Mouse (Mus musculus) kidney, adult 2 months (tissue): Measurements from ENCODE around the gene Mog. TPM values are rescaled to one million over a fixed set of nuclear protein-coding genes. Genes with fewer than 3 reads are reported as not detected.

ENCODE experiments used
- DNase-seq: peaks from one replicate; pipeline ENCODE4 v3.0.0; 2021
- H3K27ac ChIP-seq: fragments of 200-500 bp; 2 replicates; pipeline ENCODE4 v1.5.1; 2012; ENCODE audit warnings: low read depth, low read length, control low read depth, inconsistent platforms; ENCODE audit not compliant: insufficient read depth
- H3K27me3 ChIP-seq: fragments of 200-500 bp; replicated peaks from 2 replicates; pipeline ENCODE4 v1.6.1; 2012; ENCODE audit warnings: mild to moderate bottlenecking, moderate library complexity, low read length, inconsistent platforms; ENCODE audit not compliant: control insufficient read depth, insufficient read depth
- H3K36me3 ChIP-seq: fragments of 200-500 bp; 2 replicates; pipeline ENCODE4 v1.6.1; 2012; ENCODE audit warnings: mild to moderate bottlenecking, moderate library complexity, low read length, inconsistent platforms; ENCODE audit not compliant: control insufficient read depth, insufficient read depth
- H3K4me1 ChIP-seq: fragments of 200-500 bp; 2 replicates; pipeline ENCODE4 v1.6.1; 2011; ENCODE audit warnings: low read length; ENCODE audit not compliant: control insufficient read depth, insufficient read depth
- H3K4me3 ChIP-seq: fragments of 200-500 bp; 2 replicates; pipeline ENCODE4 v1.5.1; 2011; ENCODE audit warnings: mild to moderate bottlenecking, low read depth, low read length, control low read depth; ENCODE audit not compliant: insufficient read depth
- CTCF ChIP-seq: fragments of 200-500 bp; conservative IDR thresholded peaks from 2 replicates; pipeline ENCODE4 v1.5.1; 2011; ENCODE audit warnings: low read depth, mild to moderate bottlenecking, control low read depth, low read length, moderate library complexity, mixed read lengths; ENCODE audit not compliant: insufficient read depth, insufficient read length
- POLR2A ChIP-seq: fragments of 200-500 bp; IDR thresholded peaks from one replicate; pipeline ENCODE4 v1.6.1; 2011; ENCODE audit warnings: low read depth, low read length, control low read depth
- WGBS: fragments of 180-500 bp; shearing (Covaris S2); methylation state at CpG from one replicate; pipeline ENCODE4 v1.1.7; 2018; 5-methylcytosine and 5-hydroxymethylcytosine counted together
- polyA plus RNA-seq: library from polyadenylated mRNA; depleted of rRNA; stranded (reverse); fragments of >200 nt; gene quantifications from 2 replicates; pipeline ENCODE4 v1.2.3, GENCODE M21; 2012; rRNA removed

Gene Mog
- polyA plus RNA-seq, 1 experiment = not detected

- Histone ChIP-seq H3K4me3 (no peak within 1 kb of the TSS), H3K27ac (no peak within 1 kb of the TSS)
These were observed 41.9 kb downstream of the Mog start, which contains the start of gene 2410137M14Rik for GRCm38 (mm10) chr17:36981221-36981813. Gene 2410137M14Rik, minus strand, starts transcription at chr17:36981237.

GRCm38 (mm10) chr17:36973271-36973787 lies 49.9 kb downstream of the Mog start:
- no peaks in the 10 kb centered on the region for H3K4me1 ChIP-seq
- H3K36me3 ChIP-seq = no peaks in the 10 kb centered on the region
- DNase-seq = no peak
- no peak overlapping the region for H3K27ac ChIP-seq
- H3K27me3 ChIP-seq = no peaks in the 10 kb centered on the region
- TF ChIP-seq POLR2A (no peak), CTCF (no peak)
- 50% methylated on average over 8 of the region's 8 CpGs for WGBS
- H3K4me3 ChIP-seq = no peak overlapping the region

More at GRCm38 (mm10) chr17:36981221-36981813, 41.9 kb downstream of the Mog start, which contains the start of gene 2410137M14Rik:
- TF ChIP-seq POLR2A (no peak), CTCF (no peak)
- DNase-seq = no peak
- Histone ChIP-seq H3K4me1 (peaks cover 4% of the 10 kb centered on the region; the same call in 1 of the 2 replicates), H3K36me3 (no peaks in the 10 kb centered on the region), H3K27me3 (no peaks in the 10 kb centered on the region)
- 16% methylated on average over 18 of the region's 18 CpGs for WGBS

- DNase-seq = no peak
- Histone ChIP-seq H3K27ac (no peak overlapping the region), H3K36me3 (no peaks in the 10 kb centered on the region), H3K4me1 (no peaks in the 10 kb centered on the region), H3K4me3 (no peak overlapping the region), H3K27me3 (no peaks in the 10 kb centered on the region)
- 73% methylated on average over 3 of the region's 3 CpGs for WGBS
- no peak for TF ChIP-seq POLR2A
- TF ChIP-seq CTCF = no peak
These were observed 50.4 kb downstream of the Mog start for GRCm38 (mm10) chr17:36972791-36973190.

DNA sequence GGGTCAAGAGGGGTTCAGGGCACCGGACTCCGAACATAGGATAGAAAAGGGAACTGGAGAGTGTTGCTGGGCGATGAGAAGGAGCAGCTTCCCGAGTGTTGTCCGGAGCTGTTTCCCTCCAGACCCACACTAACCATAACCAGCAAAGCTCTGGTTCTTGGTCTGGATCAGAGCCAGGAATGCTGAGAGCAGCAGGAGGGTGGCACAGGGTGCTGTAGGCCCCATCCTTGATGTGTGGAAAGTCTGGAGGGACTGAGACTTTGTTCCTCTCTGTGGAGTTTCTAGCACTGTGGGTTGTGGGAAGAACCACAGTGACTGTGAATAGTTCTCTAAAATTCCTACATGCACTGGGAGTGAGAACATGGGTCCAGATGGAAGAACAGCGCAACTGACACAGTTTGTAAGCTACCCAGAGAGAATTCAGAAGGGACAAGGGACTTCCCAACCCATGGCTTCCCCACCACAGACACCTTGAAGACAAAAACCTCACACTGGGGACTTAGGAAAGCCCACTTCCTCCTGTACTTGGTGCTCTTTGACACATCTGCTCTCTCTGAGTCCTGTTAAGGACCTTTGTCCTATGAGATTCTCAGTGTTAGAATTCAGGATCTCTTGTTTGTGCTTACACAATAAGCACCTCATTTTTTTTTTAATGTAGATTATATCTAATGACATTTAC lies 51.9 kb downstream of the Mog start:
- no peaks in the 10 kb centered on the region for H3K36me3 ChIP-seq
- TF ChIP-seq POLR2A (no peak), CTCF (no peak)
- H3K27ac ChIP-seq = no peak overlapping the region
- H3K4me1 ChIP-seq = no peaks in the 10 kb centered on the region
- H3K27me3 ChIP-seq = no peaks in the 10 kb centered on the region
- WGBS = 90% methylated on average over 6 of the region's 6 CpGs
- no peak overlapping the region for H3K4me3 ChIP-seq
- DNase-seq = no peak

DNA sequence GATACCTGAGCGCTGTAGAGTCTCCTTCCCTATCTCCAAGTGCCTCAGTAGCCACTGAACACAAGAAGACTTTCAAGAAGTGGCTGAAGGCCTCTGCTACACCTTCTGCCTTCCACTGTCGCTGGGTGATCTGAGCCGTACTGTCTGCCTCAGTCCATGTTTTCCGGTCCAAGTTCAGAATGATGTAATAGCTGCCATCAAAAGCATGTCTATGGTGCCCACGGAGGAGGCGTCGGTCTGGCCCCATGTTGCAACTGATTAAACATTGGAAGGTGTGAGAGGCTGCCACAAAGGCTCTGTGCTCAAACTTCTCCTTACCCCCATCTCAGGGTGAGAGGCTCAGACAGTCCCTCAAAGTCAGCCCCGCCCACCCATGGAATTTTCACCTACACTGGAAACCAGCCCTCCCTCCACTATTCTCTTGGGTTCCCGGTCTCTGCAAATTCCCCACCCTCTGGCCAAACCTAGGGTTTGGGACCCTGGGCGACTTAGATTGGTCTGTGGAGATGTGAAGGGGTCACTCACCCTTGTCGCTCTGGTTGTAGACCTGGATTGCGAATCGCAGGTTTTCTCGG lies 52.8 kb downstream of the Mog start:
- Histone ChIP-seq H3K27ac (no peak overlapping the region), H3K27me3 (no peaks in the 10 kb centered on the region), H3K36me3 (no peaks in the 10 kb centered on the region), H3K4me3 (no peak overlapping the region), H3K4me1 (no peaks in the 10 kb centered on the region)
- no peak for DNase-seq
- 89% methylated on average over 14 of the region's 14 CpGs for WGBS
- TF ChIP-seq CTCF (no peak), POLR2A (no peak)

DNA sequence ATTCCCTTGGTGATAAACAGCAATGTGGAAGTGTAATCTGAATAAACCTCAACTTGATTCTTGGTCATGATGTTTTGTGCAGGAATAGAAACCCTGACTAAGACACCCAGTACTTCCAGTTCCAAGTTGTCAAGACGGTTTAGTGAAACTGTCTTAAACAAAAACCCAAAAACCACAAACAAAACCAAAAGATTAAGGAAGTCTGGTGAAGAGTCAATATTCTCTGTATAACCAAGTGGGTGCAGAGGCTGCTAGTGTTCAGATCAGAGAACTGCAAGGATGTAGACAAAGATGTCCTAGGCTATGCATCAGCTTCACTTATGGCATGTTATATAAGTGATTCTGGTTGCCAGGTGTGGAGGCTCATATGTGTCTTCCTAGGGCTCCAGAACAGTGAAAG lies 56.3 kb downstream of the Mog start:
- Histone ChIP-seq H3K4me3 (no peak overlapping the region), H3K27me3 (no peaks in the 10 kb centered on the region), H3K36me3 (no peaks in the 10 kb centered on the region; the same call in 1 of the 2 replicates), H3K27ac (no peak overlapping the region), H3K4me1 (no peaks in the 10 kb centered on the region)
- WGBS = 84% methylated on average over 1 of the region's 1 CpGs
- no peak for DNase-seq
- TF ChIP-seq POLR2A (no peak), CTCF (no peak)

DNA sequence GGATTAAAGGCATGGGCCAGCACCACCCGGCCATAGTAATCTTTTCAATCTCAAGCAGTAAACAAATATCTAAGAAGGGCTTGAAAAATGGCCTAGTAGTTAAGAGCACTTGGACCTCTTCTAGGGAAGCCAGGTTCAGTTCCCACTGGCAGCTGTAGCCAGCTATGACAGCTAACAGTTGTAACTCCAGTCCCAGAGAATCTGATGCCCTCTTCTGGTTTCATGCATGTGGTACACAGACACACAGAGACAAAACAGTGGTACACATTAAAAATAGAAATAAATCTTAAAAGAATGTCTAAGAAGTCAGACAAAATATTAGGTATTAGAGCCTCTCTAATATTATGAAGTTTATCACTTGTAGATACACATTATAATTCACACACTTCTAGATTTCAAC lies 62.1 kb downstream of the Mog start:
- WGBS = 68% methylated on average over 1 of the region's 1 CpGs
- Histone ChIP-seq H3K4me3 (no peak overlapping the region), H3K27me3 (no peaks in the 10 kb centered on the region), H3K4me1 (peaks cover 4% of the 10 kb centered on the region; the same call in 1 of the 2 replicates), H3K36me3 (no peaks in the 10 kb centered on the region; the same call in 1 of the 2 replicates), H3K27ac (no peak overlapping the region)
- TF ChIP-seq POLR2A (no peak), CTCF (no peak)
- DNase-seq = no peak

Other genes starting within 250 kb of the Mog start
- not detected in 2 replicates for gene H2-M10.6, start 211.2 kb downstream of the Mog start, polyA plus RNA-seq
- gene Trim26, start 186.3 kb downstream of the Mog start, polyA plus RNA-seq = 27.2 and 30.4 TPM in 2 replicates
- gene Trim15, start 156.2 kb downstream of the Mog start, polyA plus RNA-seq = 0.22 and 0.38 TPM in 2 replicates
- gene Trim10, start 153.8 kb downstream of the Mog start, polyA plus RNA-seq = 0.11 TPM in 1 of 2 replicates, not detected in the other
- gene Trim40, start 133.3 kb downstream of the Mog start, polyA plus RNA-seq = 0.13 TPM in 1 of 2 replicates, not detected in the other
- not detected in 2 replicates for gene Trim31, start 125.3 kb downstream of the Mog start, polyA plus RNA-seq
- gene Rnf39, start 80.5 kb downstream of the Mog start, polyA plus RNA-seq = 0.36 and 0.69 TPM in 2 replicates
- 54.9 and 73.8 TPM in 2 replicates for gene Ppp1r11, start 71.7 kb downstream of the Mog start, polyA plus RNA-seq
- gene Znrd1, start 64.8 kb downstream of the Mog start, polyA plus RNA-seq = 26.5 and 33.7 TPM in 2 replicates
- 3.1 and 4.2 TPM in 2 replicates for gene Znrd1as, start 64.8 kb downstream of the Mog start, polyA plus RNA-seq
- gene 2410137M14Rik, start 42.2 kb downstream of the Mog start, polyA plus RNA-seq = 0.25 TPM in 1 of 2 replicates, not detected in the other
- gene H2-M5, start 33.9 kb downstream of the Mog start, polyA plus RNA-seq = 0.03 and 0.08 TPM in 2 replicates
- gene Zfp57, start 22.2 kb downstream of the Mog start, polyA plus RNA-seq = 2.0 and 3.0 TPM in 2 replicates
- gene Gabbr1, start 22.6 kb upstream of the Mog start, polyA plus RNA-seq = 21.0 TPM in 2 replicates
- not detected in 2 replicates for gene Olfr90, start 65.1 kb upstream of the Mog start, polyA plus RNA-seq
- not detected in 2 replicates for gene Olfr91, start 74.9 kb upstream of the Mog start, polyA plus RNA-seq
- not detected in 2 replicates for gene Olfr92, start 96.7 kb upstream of the Mog start, polyA plus RNA-seq
- gene Olfr93, start 138.1 kb upstream of the Mog start, polyA plus RNA-seq = not detected in 2 replicates
- 0.20 and 1.6 TPM in 2 replicates for gene Ubd, start 170.5 kb upstream of the Mog start, polyA plus RNA-seq
- gene Olfr94, start 177.6 kb upstream of the Mog start, polyA plus RNA-seq = not detected in 2 replicates
- gene Olfr95, start 189.7 kb upstream of the Mog start, polyA plus RNA-seq = not detected in 2 replicates
- not detected in 2 replicates for gene Olfr96, start 196.7 kb upstream of the Mog start, polyA plus RNA-seq
- gene Olfr97, start 213.9 kb upstream of the Mog start, polyA plus RNA-seq = not detected in 2 replicates
- not detected in 2 replicates for gene Olfr98, start 240.4 kb upstream of the Mog start, polyA plus RNA-seq
- 4.0 and 6.0 TPM in 2 replicates for gene H2-M3, start 246.8 kb upstream of the Mog start, polyA plus RNA-seq